Mouse (Mus musculus): ENCODE measurements around the gene Sesn1.

DNA sequence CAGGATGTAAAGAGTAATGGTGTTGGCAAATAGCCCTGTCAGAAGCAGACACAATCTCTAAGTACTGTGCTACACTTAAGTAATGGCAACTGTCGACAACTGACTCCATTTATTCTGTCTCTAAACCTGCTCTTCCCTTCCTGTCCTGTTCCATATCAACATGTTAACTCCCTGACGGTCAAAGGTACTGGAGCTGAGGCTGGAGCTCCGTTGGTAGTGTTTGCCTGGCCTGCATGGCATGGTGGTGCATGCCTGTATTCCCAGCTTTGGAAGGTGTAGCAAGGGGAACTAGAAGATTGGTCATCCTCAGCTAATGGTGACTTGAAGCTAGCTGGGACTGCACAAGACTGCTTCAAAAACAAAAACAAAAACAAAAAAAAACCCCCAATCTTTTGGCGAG is 14.2 kb downstream of the Sesn1 start:
- no peak for TF ChIP-seq POLR2A (IDR thresholded peaks at IDR 0.05; ENCODE audit: borderline replicate concordance, extremely low read depth, low read depth, low read length)
- no peak for TF ChIP-seq CTCF (IDR thresholded peaks at IDR 0.05; ENCODE audit: insufficient read depth, low read length)

Data from lung, adult 2 months (tissue).